Mouse (Mus musculus) CH12.LX (cell line): ENCODE measurements around the gene Rnasek. TPM values are rescaled to one million over a fixed set of nuclear protein-coding genes. Genes with fewer than 3 reads are reported as not detected.

Experiments
- DNase-seq: peaks from one replicate; pipeline ENCODE4 v3.0.0-alpha.2; 2013; ENCODE audit errors: extremely low read depth
- H3K27ac ChIP-seq: 2 replicates; pipeline ENCODE4 v1.5.1; 2012; ENCODE audit warnings: low read depth, mild to moderate bottlenecking, control low read depth, moderate library complexity; ENCODE audit not compliant: insufficient read depth
- H3K27me3 ChIP-seq: replicated peaks from 2 replicates; pipeline ENCODE3; 2012; ENCODE audit warnings: inconsistent platforms
- H3K36me3 ChIP-seq, 2 experiments: replicated peaks in 1 of 2; 2 replicates each; pipeline versions ENCODE3 to v1.6.1; 2012; ENCODE audit warnings: inconsistent platforms in 1 of 2, low read length in 1 of 2, mild to moderate bottlenecking in 1 of 2, mixed read lengths in 1 of 2, moderate library complexity in 1 of 2; ENCODE audit not compliant: control insufficient read depth in 1 of 2, insufficient read depth in 1 of 2
- H3K4me1 ChIP-seq, 2 experiments: 2 replicates each; pipeline ENCODE4 v1.6.1; 2012; ENCODE audit warnings: inconsistent platforms in 1 of 2, moderate library complexity in 1 of 2; ENCODE audit not compliant: insufficient read depth in 2 of 2, control insufficient read depth in 1 of 2
- H3K4me2 ChIP-seq: 2 replicates; pipeline ENCODE4 v1.6.1; 2012; ENCODE audit warnings: low read depth, mild to moderate bottlenecking, control low read depth; ENCODE audit not compliant: poor library complexity, insufficient read depth, severe bottlenecking
- H3K4me3 ChIP-seq, 3 experiments: fragments of 150-350 bp in 1 of 3; sonication (generic) in 1 of 3; replicated peaks in 1 of 3; 2 replicates each; pipeline versions ENCODE3 to v1.5.1; 2011 to 2012; ENCODE audit warnings: low read depth in 2 of 3, low read length in 2 of 3, mild to moderate bottlenecking in 2 of 3, moderate library complexity in 2 of 3, control low read depth in 1 of 3, improper control_type of control experiment in 1 of 3, inconsistent platforms in 1 of 3, mixed read lengths in 1 of 3; ENCODE audit not compliant: poor library complexity in 1 of 3
- H3K79me2 ChIP-seq: replicated peaks from 2 replicates; pipeline ENCODE4 v1.6.1; 2012; ENCODE audit warnings: mild to moderate bottlenecking, moderate library complexity; ENCODE audit not compliant: control insufficient read depth, poor library complexity, insufficient read depth, severe bottlenecking; ENCODE audit errors: extremely low read depth
- H3K9ac ChIP-seq: 2 replicates; pipeline ENCODE4 v1.6.1; 2012; ENCODE audit warnings: low read depth, mild to moderate bottlenecking, control low read depth, moderate library complexity; ENCODE audit not compliant: insufficient read depth
- H3K9me3 ChIP-seq: replicated peaks from 2 replicates; pipeline ENCODE3; 2012; ENCODE audit warnings: low read length, inconsistent platforms, mixed read lengths
- CTCF ChIP-seq, 2 experiments: IDR thresholded peaks in 1 of 2; conservative IDR thresholded peaks in 1 of 2; 2 replicates each; pipeline ENCODE4 v1.5.1; 2011 to 2012; ENCODE audit warnings: low read depth in 2 of 2, low read length in 2 of 2, improper control_type of control experiment in 1 of 2, inconsistent platforms in 1 of 2, mild to moderate bottlenecking in 1 of 2, moderate library complexity in 1 of 2
- E2F4 ChIP-seq: IDR thresholded peaks from 2 replicates; pipeline ENCODE4 v1.6.1; 2011; ENCODE audit warnings: low read depth, low read length, improper control_type of control experiment; ENCODE audit not compliant: insufficient replicate concordance
- EP300 ChIP-seq: IDR thresholded peaks from 2 replicates; pipeline ENCODE4 v1.6.1; 2011; ENCODE audit warnings: low read length, improper control_type of control experiment
- HCFC1 ChIP-seq: IDR thresholded peaks from 2 replicates; pipeline ENCODE4 v1.6.1; 2012; ENCODE audit warnings: low read depth, mild to moderate bottlenecking, inconsistent platforms, low read length, improper control_type of control experiment
- JUN ChIP-seq: IDR thresholded peaks from 2 replicates; pipeline ENCODE4 v1.6.1; 2011; ENCODE audit warnings: low read depth, mild to moderate bottlenecking, low read length, improper control_type of control experiment, moderate library complexity; ENCODE audit not compliant: insufficient read depth
- JUND ChIP-seq: conservative IDR thresholded peaks from 2 replicates; pipeline ENCODE4 v1.6.1; 2011; ENCODE audit warnings: low read depth, low read length, improper control_type of control experiment
- KAT2A ChIP-seq: IDR thresholded peaks from 2 replicates; pipeline ENCODE4 v1.6.1; 2012; ENCODE audit warnings: low read length, improper control_type of control experiment, inconsistent platforms; ENCODE audit not compliant: insufficient replicate concordance
- MAZ ChIP-seq: IDR thresholded peaks from 2 replicates; pipeline ENCODE4 v1.6.1; 2012; ENCODE audit warnings: low read depth, mild to moderate bottlenecking, inconsistent platforms, low read length, improper control_type of control experiment, moderate library complexity
- MEF2A ChIP-seq: IDR thresholded peaks from 2 replicates; pipeline ENCODE4 v1.6.1; 2014; ENCODE audit warnings: low read depth, mild to moderate bottlenecking, inconsistent platforms, low read length, improper control_type of control experiment, borderline replicate concordance
- POLR2A ChIP-seq: IDR thresholded peaks from 2 replicates; pipeline ENCODE4 v1.6.1; 2011; ENCODE audit warnings: low read depth, mild to moderate bottlenecking, improper control_type of control experiment, low read length
- RCOR1 ChIP-seq: conservative IDR thresholded peaks from 2 replicates; pipeline ENCODE4 v1.6.1; 2012; ENCODE audit warnings: low read depth, mild to moderate bottlenecking, inconsistent platforms, low read length, improper control_type of control experiment
- SIN3A ChIP-seq: IDR thresholded peaks from 2 replicates; pipeline ENCODE4 v1.6.1; 2012; ENCODE audit warnings: low read length, improper control_type of control experiment, inconsistent platforms
- UBTF ChIP-seq: IDR thresholded peaks from 2 replicates; pipeline ENCODE4 v1.6.1; 2012; ENCODE audit warnings: low read depth, mild to moderate bottlenecking, inconsistent platforms, low read length, improper control_type of control experiment, moderate library complexity
- USF1 ChIP-seq: IDR thresholded peaks from 2 replicates; pipeline ENCODE4 v1.6.1; 2014; ENCODE audit warnings: low read depth, mild to moderate bottlenecking, inconsistent platforms, low read length, improper control_type of control experiment
- USF2 ChIP-seq: conservative IDR thresholded peaks from 2 replicates; pipeline ENCODE4 v1.6.1; 2011; ENCODE audit warnings: low read depth, low read length, improper control_type of control experiment
- ZC3H11A ChIP-seq: IDR thresholded peaks from 2 replicates; pipeline ENCODE4 v1.6.1; 2012; ENCODE audit warnings: low read depth, mild to moderate bottlenecking, inconsistent platforms, low read length, improper control_type of control experiment
- ZKSCAN1 ChIP-seq: IDR thresholded peaks from 2 replicates; pipeline ENCODE4 v1.6.1; 2012; ENCODE audit warnings: low read depth, inconsistent platforms, low read length, improper control_type of control experiment, borderline replicate concordance
- ZMIZ1 ChIP-seq: IDR thresholded peaks from 2 replicates; pipeline ENCODE4 v1.6.1; 2012; ENCODE audit warnings: low read depth, mild to moderate bottlenecking, inconsistent platforms, low read length, improper control_type of control experiment
- ZNF384 ChIP-seq: IDR thresholded peaks from 2 replicates; pipeline ENCODE4 v1.6.1; 2012; ENCODE audit warnings: low read depth, low read length, improper control_type of control experiment, inconsistent platforms
- dilution Hi-C: fragments of 300-500 bp; cut with MboI; formaldehyde crosslinking; loops from 2 replicates; pipeline ENCODE4 v1.14.3; 2020; ENCODE audit warnings: low sequenced_read_pairs; ENCODE audit not compliant: extremely low pct_unique_long_range_greater_than_20kb, extremely low pct_ligation_motif_present
- in situ Hi-C: fragments of 300-500 bp; cut with MboI; formaldehyde crosslinking; loops from 3 replicates; pipeline ENCODE4 v1.14.3; 2019; ENCODE audit warnings: low sequenced_read_pairs, low pct_ligation_motif_present, low pct_unique_long_range_greater_than_20kb, mixed read lengths
- polyA plus RNA-seq: library from polyadenylated mRNA; unstranded; fragments of >175 nt; gene quantifications from 2 replicates; pipeline ENCODE4 v1.2.1, GENCODE M21; 2012; ENCODE audit warnings: low read depth; ENCODE audit not compliant: insufficient read length
- total RNA-seq, 2 experiments: library from RNA; depleted of rRNA; stranded (reverse); fragments of 300-350 nt in 1 of 2; fragments of >200 nt in 1 of 2; gene quantifications; 2 replicates each; pipeline ENCODE4 v1.2.3; 2012 to 2014

Rnasek gene
- total and polyA plus RNA-seq, 3 experiments, result 9.1 to 91.3 (median 25.6) TPM

DNA sequence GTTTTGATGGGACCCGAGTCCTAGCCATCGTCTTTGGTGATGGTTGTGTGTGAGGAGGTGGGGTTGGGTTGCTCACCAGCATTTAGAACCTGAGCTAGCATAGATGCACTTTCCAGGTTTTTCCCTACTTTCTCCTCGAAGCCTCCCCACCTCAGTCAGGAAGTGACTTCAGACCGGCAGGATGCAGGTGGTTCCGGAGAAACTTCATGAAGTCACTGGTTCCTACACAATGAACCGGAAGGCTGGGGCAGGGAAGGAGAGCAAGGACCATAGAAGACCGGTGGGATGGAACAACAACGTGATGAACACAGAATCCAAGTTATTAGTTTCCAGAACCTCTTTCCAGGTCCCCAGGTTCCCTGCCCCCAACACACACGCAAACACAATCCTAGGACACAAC, 15.9 kb downstream of the Rnasek start:
- Histone ChIP-seq H3K4me3 (no peak overlapping the region), H3K27me3 (no peaks in the 10 kb centered on the region), H3K27ac (no peak overlapping the region), H3K4me2 (no peak overlapping the region), H3K9ac (no peak overlapping the region), H3K4me1 (peaks cover 13 to 26% of the 10 kb centered on the region in 2 experiments; a peak in 3 of 4 replicates), H3K79me2 (no peaks in the 10 kb centered on the region), H3K36me3 (peaks cover 0 to 20% of the 10 kb centered on the region in 2 experiments), H3K9me3 (no peaks in the 10 kb centered on the region)
- in situ Hi-C loops (no loop called here), dilution Hi-C loops (no loop called here)
- TF ChIP-seq ZMIZ1 (no peak), MAZ (no peak), EP300 (no peak), ZC3H11A (no peak), USF2 (no peak), E2F4 (no peak), ZNF384 (no peak), USF1 (no peak), JUN (no peak), KAT2A (no peak), HCFC1 (no peak), SIN3A (no peak), RCOR1 (no peak), POLR2A (no peak), CTCF (conservative IDR thresholded peaks at IDR 0.05 in 1 of 2, IDR thresholded peaks at IDR 0.05 in 1 of 2; ENCODE audit: low read depth in 2 of 2, low read length in 2 of 2) (no peak), ZKSCAN1 (no peak), UBTF (no peak)
- DNase-seq, result no peak

DNA sequence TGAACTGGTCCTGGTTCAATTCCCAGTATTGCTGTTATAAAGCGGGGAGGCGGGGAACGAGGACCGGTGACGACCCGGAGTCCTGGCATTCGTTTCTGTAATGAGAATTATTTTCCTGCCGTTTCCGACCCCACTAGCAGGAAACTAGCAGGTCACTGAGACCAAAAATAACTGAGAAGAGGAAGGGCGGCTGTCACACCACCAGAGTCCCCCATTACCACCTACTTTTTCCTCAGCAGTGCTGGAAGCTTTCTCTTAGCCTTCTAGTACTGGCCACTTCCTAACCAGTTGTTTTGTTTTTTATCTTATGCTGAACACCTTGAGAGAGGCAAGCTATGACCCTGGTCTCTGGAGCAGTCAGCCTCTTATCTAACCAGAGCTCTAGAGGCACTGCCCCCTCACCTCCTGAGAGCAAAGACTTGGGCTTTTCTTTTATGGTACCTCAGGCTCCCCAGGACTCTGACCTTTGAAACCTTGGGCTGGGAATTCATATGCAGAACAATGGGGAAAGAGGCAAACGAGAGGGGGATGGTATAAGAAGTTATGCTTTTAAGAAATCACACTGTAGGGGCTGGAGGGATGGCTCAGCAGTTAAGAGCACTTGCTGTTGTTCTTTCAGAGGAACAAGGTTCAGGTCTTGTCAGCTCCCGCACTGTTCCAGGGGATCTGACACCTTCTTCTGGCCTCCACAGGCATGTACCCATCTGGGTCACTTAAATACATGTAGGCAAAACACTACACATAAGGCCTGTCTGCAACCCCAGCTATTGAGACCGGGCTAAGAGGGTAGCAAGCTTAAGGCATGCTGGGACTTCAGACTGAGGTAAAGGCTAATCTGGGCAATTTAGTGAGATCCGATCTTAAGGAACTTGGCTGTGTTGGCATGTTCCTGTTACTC, 17.8 kb downstream of the Rnasek start:
- Histone ChIP-seq H3K4me2 (peak overlapping the region; percentile 87), H3K27ac (no peak overlapping the region), H3K79me2 (no peaks in the 10 kb centered on the region), H3K36me3 (peaks cover 3 to 38% of the 10 kb centered on the region in 2 experiments), H3K9me3 (no peaks in the 10 kb centered on the region), H3K4me1 (peaks cover 15 to 30% of the 10 kb centered on the region in 2 experiments; a peak in 3 of 4 replicates), H3K4me3 (peak overlapping the region; percentile 61 to 78 (median 76)), H3K9ac (peak overlapping the region; percentile 76), H3K27me3 (no peaks in the 10 kb centered on the region)
- no peak for DNase-seq
- peak; percentile 65 for TF ChIP-seq MEF2A
- TF ChIP-seq JUND, result no peak
- dilution Hi-C loops, result no loop called here
- in situ Hi-C loops, result no loop called here
